Mouse (Mus musculus): Measurements from ENCODE around the gene Sardh.

GRCm38 (mm10) chr2:27205666-27206065 is 42.5 kb downstream of the Sardh start:
- TF ChIP-seq CTCF (IDR thresholded peaks at IDR 0.05; ENCODE audit: low read depth, low read length) = no peak
- no peak for TF ChIP-seq POLR2A (IDR thresholded peaks at IDR 0.05; ENCODE audit: insufficient read depth, low read length)
- no peak for TF ChIP-seq EP300 (IDR thresholded peaks at IDR 0.05; ENCODE audit: insufficient read depth, low read depth, low read length)
